Mouse (Mus musculus): ENCODE measurements around the gene Muc1.
A peak's percentile ranks its signal among the peaks of the same experiment; 100 is the strongest.

Gene Muc1

DNA sequence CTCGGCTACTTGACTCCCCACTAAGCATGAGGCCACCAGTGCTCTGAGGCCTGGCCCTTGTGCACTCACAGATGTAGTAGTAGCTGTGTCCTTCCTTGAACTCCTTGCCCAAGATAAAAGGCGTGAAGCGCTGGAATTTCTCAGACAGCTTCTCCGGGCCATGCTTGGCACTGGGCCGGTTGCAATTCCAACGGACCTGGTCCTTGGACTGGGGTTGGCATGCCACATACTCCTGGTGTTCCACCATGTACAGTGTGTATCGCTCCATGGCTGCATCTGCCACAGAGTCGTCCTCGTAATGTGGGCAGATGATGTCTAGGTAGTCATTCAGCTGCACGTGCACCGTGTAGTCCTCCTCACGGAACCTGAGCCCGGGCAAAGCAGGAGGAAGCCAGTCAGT lies 47.2 kb downstream of the Muc1 start:
- no peak for DNase-seq

DNA sequence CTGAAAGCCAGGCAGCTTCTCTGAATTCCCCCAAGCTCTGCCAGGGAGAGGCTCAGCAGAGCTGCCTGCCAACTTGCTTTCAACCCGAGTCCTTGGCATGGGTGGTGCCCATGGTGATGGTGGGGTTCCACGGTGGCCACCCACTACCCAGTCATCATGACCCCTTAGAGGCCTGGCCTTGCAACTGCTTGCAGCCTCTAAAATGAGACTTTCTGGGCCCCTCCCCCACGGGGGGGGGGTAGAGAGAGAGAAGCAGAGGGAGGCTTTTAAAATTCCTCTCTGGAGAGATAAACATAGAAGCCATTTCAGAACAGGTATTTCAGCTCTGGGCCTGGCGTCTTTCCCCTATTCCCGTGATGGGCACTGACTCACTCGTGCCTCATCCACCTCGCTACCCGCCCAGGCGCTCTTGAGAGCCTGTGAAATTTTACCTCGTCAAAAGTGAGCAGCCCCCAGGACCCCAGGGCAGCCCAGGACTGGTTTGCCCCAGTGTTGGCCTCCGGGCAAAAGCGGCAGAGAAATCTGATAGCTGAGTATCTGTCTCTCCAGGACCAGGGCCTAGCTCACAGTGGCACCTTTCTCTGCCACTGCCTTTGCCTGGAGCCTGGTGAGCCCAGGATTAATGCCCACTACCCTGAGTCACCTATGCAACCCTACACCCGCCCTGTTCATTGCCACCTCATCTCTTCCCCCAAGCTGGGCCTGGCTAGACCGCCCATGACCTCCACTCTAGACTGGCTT lies 48.6 kb downstream of the Muc1 start:
- DNase-seq, result no peak

DNA sequence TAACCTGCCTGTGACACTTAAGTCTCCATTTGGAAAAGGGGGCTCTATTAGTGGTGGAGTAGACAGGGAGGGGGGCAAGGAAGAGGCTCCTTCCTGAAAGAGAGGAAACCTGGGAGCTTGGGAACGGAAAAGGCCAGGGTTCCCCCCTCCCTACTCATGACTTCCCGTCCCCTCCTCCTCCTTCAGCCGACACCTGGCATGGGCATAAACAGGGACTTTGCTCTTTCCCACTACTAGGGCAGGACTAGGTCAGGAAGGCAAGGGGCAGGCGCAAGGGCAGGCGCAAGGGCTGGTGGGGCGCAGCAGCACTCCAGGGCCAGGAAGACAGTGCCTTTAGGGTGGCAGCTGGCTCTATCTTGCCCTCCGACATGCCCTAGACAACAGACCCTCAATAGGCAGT lies 49.2 kb downstream of the Muc1 start:
- DNase-seq, result no peak

DNA sequence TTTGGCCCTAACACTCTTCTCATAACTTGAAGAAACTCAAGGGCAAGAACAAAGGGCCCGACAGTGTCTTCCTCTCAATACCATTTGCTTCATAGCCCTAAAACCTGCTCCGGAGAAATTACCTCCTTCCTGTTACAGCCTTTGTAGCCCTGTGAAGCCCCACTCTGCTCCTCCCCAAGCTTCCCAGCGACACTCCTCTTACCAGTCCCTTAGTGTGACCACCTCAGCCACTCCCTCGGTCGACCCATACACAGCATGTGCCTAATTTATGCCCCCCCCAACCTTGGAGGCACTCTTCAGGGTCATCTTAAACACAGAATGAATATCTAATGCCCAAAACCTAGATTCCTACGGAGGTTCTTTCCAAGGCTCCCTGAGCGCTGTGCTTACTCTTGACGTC lies 49.8 kb downstream of the Muc1 start:
- DNase-seq, result no peak

DNA sequence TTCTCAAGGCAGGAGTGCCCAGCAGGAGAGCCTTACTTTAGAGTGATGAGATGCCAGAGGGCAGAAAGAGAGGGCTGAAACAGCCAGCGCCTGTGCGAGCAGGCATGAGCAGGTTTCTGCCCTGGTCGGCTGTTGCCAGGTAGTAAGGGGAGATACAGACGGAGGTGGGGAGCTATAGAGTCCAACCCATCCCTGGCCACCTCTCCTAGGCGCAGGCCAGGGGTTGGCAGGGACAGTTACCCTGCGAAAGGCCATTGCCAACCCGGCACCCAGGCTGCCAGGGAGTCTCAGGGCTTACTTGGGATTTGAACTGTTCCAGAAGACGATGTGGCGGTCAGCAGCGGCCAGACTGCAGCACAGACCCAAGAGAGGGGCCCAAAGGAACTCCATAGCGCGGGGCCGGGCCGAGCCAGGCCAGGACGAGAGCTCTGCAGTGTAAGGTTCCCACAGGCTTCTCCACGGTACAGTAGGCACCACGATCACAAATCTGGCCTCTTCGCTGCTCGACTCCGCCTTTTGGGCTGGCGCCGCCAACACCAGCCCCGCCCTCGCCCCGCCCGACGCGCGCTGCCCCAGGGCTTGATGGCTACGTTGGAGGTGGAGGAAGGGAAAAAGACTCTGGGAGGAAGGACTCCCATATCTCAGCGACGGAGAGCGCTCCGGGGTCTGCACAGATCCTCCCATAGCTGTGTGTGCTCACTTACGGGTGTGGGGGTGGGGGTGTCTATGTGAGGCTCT lies 50.5 kb downstream of the Muc1 start:
- peak; percentile 34 for DNase-seq

DNA sequence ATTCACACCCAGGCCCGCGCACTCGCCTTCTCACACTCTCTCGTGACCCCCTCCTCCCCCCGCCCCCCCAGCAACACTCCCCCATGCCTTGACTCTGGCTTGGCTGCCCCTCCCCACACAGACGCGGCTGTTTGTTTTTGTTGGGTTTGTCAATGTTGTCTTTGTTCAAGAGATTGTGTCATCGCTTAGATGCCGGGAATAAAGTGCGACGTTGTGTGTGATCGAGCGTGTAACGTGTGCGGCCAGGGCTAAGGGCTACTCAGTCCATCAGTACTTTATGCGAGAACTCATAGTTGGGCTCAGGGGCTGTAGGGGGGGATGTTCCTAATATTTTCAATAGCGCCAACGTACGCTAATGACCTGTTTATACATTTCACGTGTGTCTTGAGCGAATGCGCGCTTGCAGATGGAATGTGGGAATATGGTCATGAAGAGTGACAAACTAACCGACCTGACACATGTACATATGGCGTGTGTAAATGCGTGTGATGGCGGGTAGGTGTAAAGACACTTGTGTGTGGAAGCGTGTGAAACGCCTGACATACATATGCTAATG lies 51.3 kb downstream of the Muc1 start:
- DNase-seq, result no peak

DNA sequence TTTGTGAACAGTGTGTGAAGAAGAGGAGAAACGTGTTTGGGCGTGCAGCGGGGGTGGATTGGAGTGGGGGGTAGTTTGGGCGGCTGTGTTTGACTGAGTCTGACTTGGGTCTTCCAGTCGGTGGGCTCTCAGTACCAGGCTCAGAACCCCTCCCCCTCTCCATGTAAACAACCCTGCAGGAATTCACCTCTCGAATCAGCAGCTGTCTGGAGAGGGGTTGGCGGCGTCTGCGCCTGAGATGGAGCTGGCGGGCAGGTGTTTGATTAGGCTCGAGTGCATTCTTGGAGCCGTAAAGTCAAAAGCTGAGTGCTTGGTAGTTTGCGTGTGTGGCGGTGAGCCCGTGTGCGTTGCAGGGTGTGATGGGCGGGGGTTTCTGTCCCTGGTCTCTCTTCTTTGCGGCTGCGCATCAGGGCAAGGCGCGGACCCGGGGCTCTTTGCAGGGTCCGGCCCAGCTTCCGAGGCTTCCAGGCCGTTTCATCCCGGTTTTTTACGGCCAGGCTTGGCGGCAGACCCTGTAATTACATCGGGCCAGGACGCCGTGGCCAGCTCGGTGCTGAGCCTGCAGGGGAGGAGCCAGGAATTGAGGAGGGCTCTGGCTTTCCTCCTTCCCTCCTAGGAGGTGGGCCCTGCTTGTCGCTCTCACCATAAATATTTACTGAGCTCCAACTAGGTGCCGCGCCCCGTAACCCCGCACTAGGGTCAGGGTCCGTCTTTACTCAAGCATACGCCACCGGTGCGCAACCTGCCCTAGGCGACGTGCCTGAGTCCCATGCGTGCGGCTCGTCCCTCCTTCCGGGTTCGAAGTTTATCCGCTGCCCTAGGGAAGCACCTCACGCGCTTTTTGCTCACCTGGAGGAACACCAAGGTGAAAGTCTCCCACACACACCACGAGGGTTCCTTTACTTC lies 52.0 kb downstream of the Muc1 start, which contains the start of gene Efna1:
Efna1 (minus strand) TSS at position 537 of the 906 bp plus-strand sequence.
- peak; percentile 21 for DNase-seq

DNA sequence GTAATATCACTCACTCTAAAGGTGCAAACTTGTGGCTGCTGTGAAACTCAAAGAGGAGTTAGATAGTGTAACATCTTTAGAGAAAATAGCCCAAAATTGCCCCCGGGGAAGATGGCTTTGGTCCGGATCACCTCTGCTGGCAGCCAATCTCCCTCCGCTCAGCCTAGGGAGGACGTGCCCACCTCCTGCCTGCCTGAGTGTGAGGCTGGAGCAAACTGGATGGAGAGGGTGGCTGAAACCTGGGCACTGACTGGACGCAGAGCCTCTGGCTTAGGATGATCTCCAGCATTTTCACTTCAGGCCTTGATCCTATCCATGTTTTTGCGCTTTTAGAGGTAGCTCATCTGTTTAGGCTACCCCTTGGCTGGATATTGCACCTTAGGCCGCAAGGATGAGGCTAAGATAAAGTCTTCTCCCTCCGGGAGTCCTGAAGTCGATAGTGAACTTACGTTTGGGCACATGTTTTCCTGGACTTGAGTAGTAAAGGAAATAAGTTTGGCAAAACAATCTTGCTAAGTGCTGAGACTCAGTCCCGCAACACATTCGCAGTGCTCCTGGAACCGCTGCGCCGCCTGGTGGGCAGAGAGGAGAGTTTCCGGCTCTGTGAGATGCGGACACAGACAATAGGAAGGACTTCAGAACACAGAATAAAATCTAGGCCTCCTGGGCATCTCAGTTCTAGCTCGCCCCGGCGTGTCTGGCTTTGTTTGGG lies 52.9 kb downstream of the Muc1 start:
- peak; percentile 85 for DNase-seq

DNA sequence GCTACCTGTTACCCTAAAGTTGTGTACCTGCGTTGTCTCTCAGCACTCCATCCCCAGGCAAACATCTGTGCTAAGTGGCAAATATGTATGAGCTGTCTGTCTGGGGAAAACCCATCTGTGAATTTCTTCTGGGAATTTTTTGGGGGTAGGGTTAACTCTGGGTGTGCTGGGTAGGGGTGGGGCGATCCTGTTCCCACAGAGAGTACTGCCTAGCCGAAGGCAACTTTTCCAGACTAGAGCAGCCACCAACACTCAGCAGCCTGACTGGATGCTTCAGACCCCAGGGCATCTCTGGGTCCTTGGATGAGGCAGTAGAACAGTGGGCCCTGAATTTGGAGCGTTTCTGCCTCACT lies 53.4 kb downstream of the Muc1 start:
- no peak for DNase-seq

Measured in thymus, postnatal 14 days (tissue).